Mouse (Mus musculus) olfactory bulb, adult 2 months (tissue): ENCODE results near the gene Jam2.

ENCODE experiments used
- CTCF ChIP-seq: fragments of 200-500 bp; IDR thresholded peaks from 2 replicates; pipeline ENCODE4 v1.5.1; 2012; ENCODE audit warnings: low read depth, mild to moderate bottlenecking, low read length, moderate library complexity; ENCODE audit not compliant: insufficient read depth
- POLR2A ChIP-seq: fragments of 200-500 bp; IDR thresholded peaks from 2 replicates; pipeline ENCODE4 v1.6.1; 2012; ENCODE audit warnings: mild to moderate bottlenecking, low read depth, low read length, moderate library complexity; ENCODE audit not compliant: insufficient read depth

- TF ChIP-seq CTCF (no peak), POLR2A (no peak)
Measured at GRCm38 (mm10) chr16:84795337-84795736, 21.4 kb downstream of the Jam2 start.
